In the genomic region with DNA sequence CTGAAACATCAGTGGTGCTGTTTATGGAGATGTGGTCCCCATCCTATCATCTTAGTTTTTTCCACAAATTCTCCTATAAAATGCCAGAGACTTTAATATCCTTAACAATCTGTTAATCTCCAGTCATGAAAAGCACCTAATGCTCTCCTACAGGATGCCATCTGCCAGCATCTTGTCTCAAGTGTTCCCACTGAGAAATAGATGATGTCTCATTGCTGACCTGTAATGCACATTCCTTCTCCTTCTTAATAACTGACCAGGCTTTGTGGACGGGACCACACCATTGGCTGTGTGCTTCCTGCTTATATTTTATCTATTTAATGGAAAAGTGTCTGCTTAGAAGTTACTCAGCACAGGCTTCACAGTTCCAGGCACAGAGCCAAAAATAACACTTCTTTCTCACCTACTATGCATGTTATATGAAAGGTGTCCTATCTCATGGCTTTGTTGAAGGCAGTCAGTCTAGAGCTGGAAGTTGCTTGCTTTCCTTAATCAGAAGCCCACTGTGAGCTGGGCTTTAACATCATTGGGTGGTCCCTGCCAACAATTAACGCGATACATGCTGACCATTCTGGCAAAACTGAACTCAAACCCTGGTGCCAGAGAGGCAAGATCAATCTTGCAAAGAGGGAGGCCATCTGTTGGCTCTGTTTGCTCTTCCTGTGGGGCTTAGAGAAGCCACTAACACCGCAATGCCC, we compare ENCODE assay signal across 25 mouse cellular contexts.
DNase-seq lines count a peak whose midpoint lies in the region; ATAC-seq and TF ChIP-seq lines count a peak whose summit lies in the region.
"Had no signal": no experiment of that assay in that cellular context is flagged by ENCODE, and none has a peak within 500 bp of the region (broad histone marks: within the 10 kb centered on the region; RNA-seq: fewer than 3 reads in every experiment).

No protein-coding gene starts in this region.

- no peaks in the 10 kb centered on the region for H3K4me1 ChIP-seq in embryonic facial prominence, embryonic 14.5 days (ENCODE audit: control insufficient read depth, insufficient read depth, low read length)
- H3K4me1 ChIP-seq in embryonic facial prominence, embryonic 10.5 days, result no peaks in the 10 kb centered on the region
- no peaks in the 10 kb centered on the region for H3K4me1 ChIP-seq in hindbrain, postnatal 0 days (ENCODE audit: insufficient read depth, low read length)
- H3K4me1 ChIP-seq in hindbrain, embryonic 13.5 days (replicated peaks), result no peaks in the 10 kb centered on the region
- no peaks in the 10 kb centered on the region for H3K4me1 ChIP-seq in kidney, embryonic 16.5 days (ENCODE audit: insufficient read depth, low read length)
- H3K4me1 ChIP-seq: intestine, embryonic 15.5 days; limb, embryonic 13.5 days; liver, embryonic 13.5 days; midbrain, embryonic 15.5 days; neural tube, embryonic 13.5 days had no signal

- no peaks in the 10 kb centered on the region for H3K27me3 ChIP-seq in embryonic facial prominence, embryonic 14.5 days (replicated peaks; ENCODE audit: control insufficient read depth, insufficient read depth, low read length)
- H3K27me3 ChIP-seq in embryonic facial prominence, embryonic 10.5 days (replicated peaks; ENCODE audit: low read depth, poor library complexity, severe bottlenecking), result no peaks in the 10 kb centered on the region
- H3K27me3 ChIP-seq in hindbrain, postnatal 0 days (ENCODE audit: insufficient read depth, low read length), result no peaks in the 10 kb centered on the region
- H3K27me3 ChIP-seq in hindbrain, embryonic 13.5 days, result no peaks in the 10 kb centered on the region
- H3K27me3 ChIP-seq in kidney, embryonic 16.5 days (ENCODE audit: insufficient read depth, low read length), result no peaks in the 10 kb centered on the region
- H3K27me3 ChIP-seq: heart, embryonic 12.5 days; intestine, embryonic 15.5 days; limb, embryonic 13.5 days; liver, embryonic 13.5 days; midbrain, embryonic 15.5 days; neural tube, embryonic 13.5 days had no signal

- WGBS in embryonic facial prominence, embryonic 14.5 days, result 82% methylated on average over 4 of the region's 4 CpGs
- WGBS in embryonic facial prominence, embryonic 10.5 days, result 86% methylated on average over 4 of the region's 4 CpGs
- WGBS in hindbrain, postnatal 0 days, result 57% methylated on average over 4 of the region's 4 CpGs
- WGBS in hindbrain, embryonic 13.5 days, result 79% methylated on average over 4 of the region's 4 CpGs
- 80% methylated on average over 4 of the region's 4 CpGs for WGBS in kidney, embryonic 16.5 days

- TF ChIP-seq CTCF in hindbrain, postnatal 0 days (IDR thresholded peaks at IDR 0.05; ENCODE audit: low read depth), result no peak

- no peaks in the 10 kb centered on the region for H3K36me3 ChIP-seq in embryonic facial prominence, embryonic 14.5 days (ENCODE audit: control insufficient read depth, insufficient read depth, low read length)
- H3K36me3 ChIP-seq in embryonic facial prominence, embryonic 10.5 days (replicated peaks), result no peaks in the 10 kb centered on the region
- no peaks in the 10 kb centered on the region for H3K36me3 ChIP-seq in hindbrain, postnatal 0 days (ENCODE audit: insufficient read depth, low read length)
- no peaks in the 10 kb centered on the region for H3K36me3 ChIP-seq in hindbrain, embryonic 13.5 days
- no peaks in the 10 kb centered on the region for H3K36me3 ChIP-seq in kidney, embryonic 16.5 days (ENCODE audit: insufficient read depth, low read length)
- H3K36me3 ChIP-seq: heart, embryonic 12.5 days; intestine, embryonic 15.5 days; limb, embryonic 13.5 days; liver, embryonic 13.5 days; midbrain, embryonic 15.5 days; neural tube, embryonic 13.5 days had no signal

- DNase-seq in embryonic facial prominence, embryonic 14.5 days (ENCODE audit: low spot score), result peak; percentile 23
- no peak for DNase-seq in embryonic facial prominence, embryonic 10.5 days (ENCODE audit: low spot score)
- peak; percentile 66 for DNase-seq in hindbrain, postnatal 0 days (ENCODE audit: low spot score)
- peak; percentile 83 for DNase-seq in cerebellum, adult 11-12 months
- peak; percentile 88 to 93 for DNase-seq in cerebellum, postnatal 10 days
- DNase-seq in spleen, postnatal 4 days (ENCODE audit: low spot score in 2 of 2), result no peak
- DNase-seq: adrenal gland, postnatal 25 days; kidney, adult 9 months; kidney, postnatal 25 days; layer of hippocampus, postnatal 36 days; liver, embryonic 13.5 days; lung, adult 2 months; lung, postnatal 36 days; retina, postnatal 1 day; thymus, postnatal 25 days had no signal

- H3K9me3 ChIP-seq in embryonic facial prominence, embryonic 14.5 days (ENCODE audit: control insufficient read depth, low read length), result no peaks in the 10 kb centered on the region
- H3K9me3 ChIP-seq in embryonic facial prominence, embryonic 10.5 days, result no peaks in the 10 kb centered on the region
- H3K9me3 ChIP-seq in hindbrain, postnatal 0 days (ENCODE audit: low read length), result no peaks in the 10 kb centered on the region
- H3K9me3 ChIP-seq in hindbrain, embryonic 13.5 days, result no peaks in the 10 kb centered on the region
- H3K9me3 ChIP-seq in kidney, embryonic 16.5 days (ENCODE audit: low read length), result no peaks in the 10 kb centered on the region
- H3K9me3 ChIP-seq: heart, embryonic 12.5 days; intestine, embryonic 15.5 days; limb, embryonic 13.5 days; liver, embryonic 13.5 days; midbrain, embryonic 15.5 days; neural tube, embryonic 13.5 days had no signal

- H3K4me3 ChIP-seq in embryonic facial prominence, embryonic 14.5 days (ENCODE audit: low read depth, low read length), result no peak overlapping the region
- no peak overlapping the region for H3K4me3 ChIP-seq in embryonic facial prominence, embryonic 10.5 days
- H3K4me3 ChIP-seq in hindbrain, postnatal 0 days (ENCODE audit: low read length), result no peak overlapping the region
- H3K4me3 ChIP-seq in hindbrain, embryonic 13.5 days, result no peak overlapping the region
- H3K4me3 ChIP-seq in kidney, embryonic 16.5 days (ENCODE audit: low read length), result no peak overlapping the region
- H3K4me3 ChIP-seq: heart, embryonic 12.5 days; intestine, embryonic 15.5 days; limb, embryonic 13.5 days; liver, embryonic 13.5 days; midbrain, embryonic 15.5 days; myocyte; neural tube, embryonic 13.5 days had no signal

- ATAC-seq in embryonic facial prominence, embryonic 14.5 days (ENCODE audit: low read depth), result no peak
- peak; percentile 55 for ATAC-seq in hindbrain, postnatal 0 days
- no peak for ATAC-seq in hindbrain, embryonic 13.5 days (ENCODE audit: low FRiP score)
- ATAC-seq in kidney, embryonic 16.5 days (ENCODE audit: low FRiP score, low TSS enrichment), result no peak
- ATAC-seq: activated CD4-positive, CD25-positive, alpha-beta regulatory T cell, adult 4 months; intestine, embryonic 15.5 days; midbrain, embryonic 15.5 days had no signal

- H3K27ac ChIP-seq in embryonic facial prominence, embryonic 14.5 days (replicated peaks; ENCODE audit: low read depth, low read length), result no peak overlapping the region
- no peak overlapping the region for H3K27ac ChIP-seq in embryonic facial prominence, embryonic 10.5 days (replicated peaks)
- H3K27ac ChIP-seq in hindbrain, postnatal 0 days, result no peak overlapping the region
- H3K27ac ChIP-seq in hindbrain, embryonic 13.5 days, result no peak overlapping the region
- no peak overlapping the region for H3K27ac ChIP-seq in kidney, embryonic 16.5 days (ENCODE audit: low read length)
- H3K27ac ChIP-seq: hindbrain, embryonic 14.5 days; intestine, embryonic 15.5 days; limb, embryonic 13.5 days; liver, embryonic 13.5 days; midbrain, embryonic 15.5 days; neural tube, embryonic 13.5 days had no signal

- no peak overlapping the region for H3K9ac ChIP-seq in embryonic facial prominence, embryonic 14.5 days (ENCODE audit: low read depth, low read length)
- H3K9ac ChIP-seq in hindbrain, postnatal 0 days (replicated peaks; ENCODE audit: low read length), result no peak overlapping the region
- H3K9ac ChIP-seq in hindbrain, embryonic 13.5 days, result no peak overlapping the region
- H3K9ac ChIP-seq in kidney, embryonic 16.5 days (replicated peaks; ENCODE audit: low read length), result no peak overlapping the region
- H3K9ac ChIP-seq: heart, embryonic 12.5 days; hindbrain, embryonic 14.5 days; intestine, embryonic 15.5 days; limb, embryonic 13.5 days; liver, embryonic 13.5 days; midbrain, embryonic 15.5 days; neural tube, embryonic 13.5 days had no signal

- H3K4me2 ChIP-seq in embryonic facial prominence, embryonic 14.5 days (ENCODE audit: low read depth, low read length), result no peak overlapping the region
- H3K4me2 ChIP-seq in hindbrain, postnatal 0 days (ENCODE audit: low read depth, low read length), result no peak overlapping the region
- H3K4me2 ChIP-seq in hindbrain, embryonic 13.5 days, result no peak overlapping the region
- H3K4me2 ChIP-seq in kidney, embryonic 16.5 days (replicated peaks; ENCODE audit: low read depth, low read length), result no peak overlapping the region
- H3K4me2 ChIP-seq: heart, embryonic 12.5 days; hindbrain, embryonic 14.5 days; intestine, embryonic 15.5 days; limb, embryonic 13.5 days; liver, embryonic 13.5 days; midbrain, embryonic 15.5 days; neural tube, embryonic 13.5 days had no signal

Comparison
In these comparisons a context has a peak if more than half of its experiments do, and no peak if none do; other contexts are left out.
1. DNase-seq: peak in embryonic facial prominence, embryonic 14.5 days (single experiment), hindbrain, postnatal 0 days (single experiment), cerebellum, adult 11-12 months (single experiment) and cerebellum, postnatal 10 days (2 of 2); none in embryonic facial prominence, embryonic 10.5 days (single experiment) and spleen, postnatal 4 days (0 of 2).